Mouse (Mus musculus): Measurements from ENCODE around the gene Olfr112. TPM values are rescaled to one million over a fixed set of nuclear protein-coding genes. Genes with fewer than 3 reads are reported as not detected.

The Olfr112 gene
- polyA plus RNA-seq, 1 experiment from 2014 or later, result not detected

Other genes starting within 250 kb of the Olfr112 start
- gene Olfr103, start 229.8 kb downstream of the Olfr112 start, polyA plus RNA-seq (2015; fragmentation: Nextera tagmentation; extraction: Ambion mirVana), result not detected in 2 replicates
- gene Olfr104-ps, start 209.9 kb downstream of the Olfr112 start, polyA plus RNA-seq (2015; fragmentation: Nextera tagmentation; extraction: Ambion mirVana), result not detected in 2 replicates
- not detected in 2 replicates for gene Olfr105-ps, start 190.4 kb downstream of the Olfr112 start, polyA plus RNA-seq (2015; fragmentation: Nextera tagmentation; extraction: Ambion mirVana)
- not detected in 2 replicates for gene Olfr106-ps, start 179.1 kb downstream of the Olfr112 start, polyA plus RNA-seq (2015; fragmentation: Nextera tagmentation; extraction: Ambion mirVana)
- not detected in 2 replicates for gene Olfr107, start 170.2 kb downstream of the Olfr112 start, polyA plus RNA-seq (2015; fragmentation: Nextera tagmentation; extraction: Ambion mirVana)
- gene Olfr108, start 124.0 kb downstream of the Olfr112 start, polyA plus RNA-seq (2015; fragmentation: Nextera tagmentation; extraction: Ambion mirVana), result not detected in 2 replicates
- not detected in 2 replicates for gene Olfr109, start 110.5 kb downstream of the Olfr112 start, polyA plus RNA-seq (2015; fragmentation: Nextera tagmentation; extraction: Ambion mirVana)
- not detected in 2 replicates for gene H2-M2, start 85.9 kb downstream of the Olfr112 start, polyA plus RNA-seq (2015; fragmentation: Nextera tagmentation; extraction: Ambion mirVana)
- gene Olfr110, start 77.0 kb downstream of the Olfr112 start, polyA plus RNA-seq (2015; fragmentation: Nextera tagmentation; extraction: Ambion mirVana), result not detected in 2 replicates
- not detected in 2 replicates for gene Olfr111, start 61.4 kb downstream of the Olfr112 start, polyA plus RNA-seq (2015; fragmentation: Nextera tagmentation; extraction: Ambion mirVana)
- gene Olfr113, start 8.2 kb upstream of the Olfr112 start, polyA plus RNA-seq (2015; fragmentation: Nextera tagmentation; extraction: Ambion mirVana), result not detected in 2 replicates
- gene Olfr114, start 23.3 kb upstream of the Olfr112 start, polyA plus RNA-seq (2015; fragmentation: Nextera tagmentation; extraction: Ambion mirVana), result not detected in 2 replicates
- gene Olfr115, start 57.7 kb upstream of the Olfr112 start, polyA plus RNA-seq (2015; fragmentation: Nextera tagmentation; extraction: Ambion mirVana), result not detected in 2 replicates
- not detected in 2 replicates for gene Olfr116, start 57.7 kb upstream of the Olfr112 start, polyA plus RNA-seq (2015; fragmentation: Nextera tagmentation; extraction: Ambion mirVana)
- not detected in 2 replicates for gene Olfr117, start 94.3 kb upstream of the Olfr112 start, polyA plus RNA-seq (2015; fragmentation: Nextera tagmentation; extraction: Ambion mirVana)
- not detected in 2 replicates for gene Olfr118, start 97.5 kb upstream of the Olfr112 start, polyA plus RNA-seq (2015; fragmentation: Nextera tagmentation; extraction: Ambion mirVana)
- gene Olfr119, start 127.1 kb upstream of the Olfr112 start, polyA plus RNA-seq (2015; fragmentation: Nextera tagmentation; extraction: Ambion mirVana), result not detected in 2 replicates
- not detected in 2 replicates for gene Olfr120, start 152.4 kb upstream of the Olfr112 start, polyA plus RNA-seq (2015; fragmentation: Nextera tagmentation; extraction: Ambion mirVana)
- not detected in 2 replicates for gene Olfr121, start 179.4 kb upstream of the Olfr112 start, polyA plus RNA-seq (2015; fragmentation: Nextera tagmentation; extraction: Ambion mirVana)
- gene Olfr122, start 199.2 kb upstream of the Olfr112 start, polyA plus RNA-seq (2015; fragmentation: Nextera tagmentation; extraction: Ambion mirVana), result not detected in 2 replicates
- gene Olfr123, start 224.1 kb upstream of the Olfr112 start, polyA plus RNA-seq (2015; fragmentation: Nextera tagmentation; extraction: Ambion mirVana), result not detected in 2 replicates
- not detected in 2 replicates for gene Olfr124, start 230.4 kb upstream of the Olfr112 start, polyA plus RNA-seq (2015; fragmentation: Nextera tagmentation; extraction: Ambion mirVana)

Measured in stomach, embryonic 15.5 days (tissue).